Mouse (Mus musculus) frontal cortex, postnatal 36 days (tissue): ENCODE measurements around the gene Tal1.

Experiments
- DNase-seq, 2 experiments: peaks; one replicate each; pipeline ENCODE4 v3.0.0; 2022; ENCODE audit warnings: low spot score in 2 of 2

The Tal1 gene

DNA sequence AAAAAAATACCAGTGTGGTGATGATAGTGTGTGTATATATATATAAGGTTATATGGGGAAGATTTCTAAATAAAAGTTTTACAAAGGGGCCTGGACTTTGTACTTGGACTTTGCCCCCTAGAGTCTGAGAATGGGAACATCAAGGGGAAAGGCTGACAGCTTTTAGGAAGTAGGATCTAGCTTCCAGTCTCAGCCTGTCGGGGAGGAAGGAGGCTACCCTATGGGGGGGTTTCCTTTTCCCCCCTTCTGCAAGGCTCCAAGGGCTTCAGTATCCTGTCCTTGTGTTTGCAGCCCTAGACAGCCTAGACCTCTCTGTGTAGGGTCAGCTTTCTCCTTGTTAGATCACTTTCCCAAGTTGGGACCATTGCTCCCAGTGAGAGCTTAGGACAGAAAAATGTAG, 15.4 kb downstream of the Tal1 start:
- no peak for DNase-seq

DNA sequence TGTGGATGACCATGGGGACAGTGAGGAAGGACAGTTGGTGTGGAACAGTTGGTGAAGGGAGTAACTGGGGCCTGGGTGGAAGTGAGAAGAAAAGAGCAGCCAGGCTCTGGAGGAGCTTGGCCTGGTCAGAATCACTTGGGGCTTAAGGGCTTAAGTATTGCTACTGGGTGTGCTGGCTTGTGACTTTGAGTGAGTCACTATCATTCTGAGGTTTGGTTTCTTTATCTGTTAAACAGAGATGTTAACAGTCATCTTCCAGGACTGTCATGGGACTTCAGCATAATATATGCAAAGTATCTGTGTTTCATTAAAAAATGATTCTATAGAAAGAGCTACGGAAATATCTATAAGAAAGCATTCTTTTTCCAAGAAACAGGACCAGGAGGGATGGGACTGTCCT, 18.6 kb downstream of the Tal1 start:
- no peak for DNase-seq

DNA sequence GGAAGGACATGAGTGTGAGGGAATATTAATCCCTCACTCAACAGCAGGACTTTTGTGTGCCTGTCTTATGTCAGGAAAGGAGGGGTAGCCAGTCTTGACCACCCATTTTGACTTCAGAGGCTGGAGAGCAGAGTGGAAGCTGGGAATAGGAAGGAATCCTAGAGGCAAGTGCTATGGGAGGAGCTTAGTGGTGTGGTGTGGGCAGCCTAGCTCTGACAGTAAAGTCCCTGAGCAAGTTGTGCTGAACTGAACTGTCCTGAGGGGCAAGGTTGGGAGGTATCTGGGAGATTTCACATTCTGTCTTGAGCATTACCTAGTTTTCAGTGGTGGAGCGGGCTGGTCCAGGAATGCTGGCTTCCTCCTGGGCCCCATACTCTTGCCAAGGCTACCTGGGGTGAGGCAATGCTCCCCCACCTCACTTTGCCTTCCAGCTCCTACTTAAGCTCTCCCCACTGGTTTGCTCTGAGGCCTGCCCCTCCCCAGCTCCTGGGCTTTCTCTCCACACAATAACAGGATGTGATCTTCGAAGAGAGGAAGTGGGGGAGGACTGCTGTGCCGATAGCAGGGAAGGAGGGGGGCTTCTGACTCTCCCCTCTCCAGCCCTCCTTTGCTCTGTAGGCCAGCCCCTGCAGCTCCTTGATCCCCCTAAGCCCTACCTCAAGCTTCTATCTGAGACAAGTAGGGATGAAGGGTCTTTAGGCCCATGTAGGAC, 19.1 kb downstream of the Tal1 start:
- no peak for DNase-seq

DNA sequence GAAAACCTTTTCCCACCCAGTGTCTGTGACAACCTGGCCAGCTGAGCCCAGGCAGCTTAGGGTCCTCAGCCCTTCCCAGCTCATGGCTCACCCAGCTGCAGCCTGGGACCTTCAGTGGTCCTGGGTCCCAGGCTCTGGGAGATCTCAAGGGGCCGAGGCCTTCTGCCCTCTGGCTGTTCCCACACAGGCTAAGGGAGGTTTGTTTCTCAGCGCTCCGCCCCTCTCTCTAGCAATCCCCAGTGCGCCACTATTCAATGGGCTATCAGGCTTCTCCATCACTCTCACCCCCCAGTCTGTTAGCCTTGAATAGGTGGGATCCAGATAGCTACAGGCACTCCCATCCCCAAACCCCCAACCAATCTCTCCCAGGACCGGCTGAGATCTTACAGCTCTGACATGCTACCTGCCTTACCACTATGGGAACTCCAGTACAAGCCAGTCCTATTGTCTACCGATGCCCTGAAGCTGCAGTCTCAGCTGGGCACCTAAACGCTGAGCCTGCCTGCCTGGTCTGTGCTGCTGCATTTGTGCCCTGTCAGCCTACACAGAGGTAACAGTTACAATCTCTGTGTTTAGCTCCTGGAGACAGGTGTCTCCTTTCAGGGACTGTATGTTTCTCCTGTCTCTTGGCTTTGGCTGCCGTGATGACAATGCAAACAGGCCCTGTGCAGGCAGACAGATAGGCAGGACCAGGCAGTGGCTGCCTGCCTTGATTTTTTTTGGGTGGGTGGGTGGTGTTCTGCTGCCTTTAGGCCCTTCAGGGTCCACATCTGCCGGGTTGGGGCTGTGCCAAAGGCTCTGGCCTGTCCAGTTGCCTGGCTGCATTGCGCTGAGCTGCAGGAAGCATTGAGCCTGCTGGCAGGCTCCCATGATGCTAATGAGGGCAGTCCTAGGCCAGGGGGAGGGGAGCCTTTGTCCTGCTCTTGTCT, 22.9 kb downstream of the Tal1 start:
- no peak for DNase-seq

DNA sequence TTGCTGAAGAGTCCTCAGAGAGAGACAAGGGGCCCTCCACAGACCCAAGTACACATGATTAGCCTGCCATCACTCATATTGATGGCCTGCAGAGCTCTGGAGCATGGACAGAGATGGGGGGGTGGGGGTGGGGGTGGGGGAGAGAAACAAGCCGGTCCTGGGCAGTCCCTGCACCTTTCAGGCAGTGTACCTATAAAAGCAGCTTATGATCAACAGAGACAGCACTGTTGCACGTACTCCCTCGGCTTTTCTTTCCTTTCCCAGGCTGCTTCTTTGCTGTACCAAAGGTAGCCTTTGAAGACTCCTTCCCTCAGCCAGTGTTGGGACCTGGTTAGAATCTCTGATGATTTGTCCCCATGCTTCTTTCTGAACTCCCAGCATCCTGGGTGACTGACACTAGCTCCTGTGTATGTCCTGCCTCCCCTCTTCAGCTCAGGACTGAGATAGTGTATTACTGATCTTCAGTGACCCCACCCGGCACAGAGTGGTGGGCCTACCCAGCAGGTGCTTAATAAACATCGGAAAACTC, 23.7 kb downstream of the Tal1 start:
- DNase-seq: no peak

DNA sequence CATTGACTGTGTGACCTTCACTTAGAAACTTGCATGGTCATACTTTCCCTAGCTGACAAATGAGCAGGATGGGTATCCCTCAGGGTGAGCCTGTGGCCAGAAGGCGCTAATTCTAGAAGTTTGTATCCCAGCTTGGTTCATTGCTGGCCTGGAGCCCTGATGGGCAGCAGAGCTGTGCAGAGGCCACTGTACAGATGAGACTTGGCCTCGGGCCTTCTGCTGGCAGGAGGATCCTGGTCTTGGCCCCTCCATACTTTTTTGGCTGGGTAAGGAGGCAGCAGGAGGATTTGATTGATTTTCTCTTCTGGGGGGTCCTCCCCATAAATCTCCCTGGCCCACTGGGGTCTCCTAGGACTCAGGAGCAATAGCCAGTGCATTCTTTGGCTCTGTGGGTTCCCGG, 26.8 kb downstream of the Tal1 start:
- no peak for DNase-seq

DNA sequence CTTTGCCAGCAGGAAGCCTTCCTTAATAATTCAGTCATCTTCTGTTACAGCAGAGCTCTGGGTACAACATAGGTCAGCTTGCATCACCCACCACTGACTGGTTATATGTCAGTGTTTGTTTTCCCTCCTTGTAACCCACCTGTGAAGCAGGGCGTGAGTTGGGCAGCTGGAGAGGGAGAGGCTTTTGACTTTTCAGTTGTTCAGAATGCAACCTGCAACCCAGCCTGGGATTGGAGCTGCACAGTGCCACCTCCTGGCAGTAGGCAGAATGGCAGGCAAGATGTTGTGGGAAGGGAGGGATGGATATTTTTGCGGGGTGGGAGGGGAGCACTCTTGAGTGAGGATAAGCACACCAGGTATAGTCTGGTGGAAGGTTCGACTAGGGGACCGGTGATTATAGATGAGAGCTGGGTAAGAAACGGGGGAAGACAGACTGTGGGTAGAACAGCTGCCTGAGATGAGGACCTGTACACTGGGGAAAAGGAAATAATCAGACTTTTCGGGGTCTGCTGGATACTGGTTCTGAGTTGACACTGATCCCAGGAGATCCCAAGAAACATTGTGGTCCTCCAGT, 29.4 kb downstream of the Tal1 start:
- peak; percentile 37 to 48 for DNase-seq

DNA sequence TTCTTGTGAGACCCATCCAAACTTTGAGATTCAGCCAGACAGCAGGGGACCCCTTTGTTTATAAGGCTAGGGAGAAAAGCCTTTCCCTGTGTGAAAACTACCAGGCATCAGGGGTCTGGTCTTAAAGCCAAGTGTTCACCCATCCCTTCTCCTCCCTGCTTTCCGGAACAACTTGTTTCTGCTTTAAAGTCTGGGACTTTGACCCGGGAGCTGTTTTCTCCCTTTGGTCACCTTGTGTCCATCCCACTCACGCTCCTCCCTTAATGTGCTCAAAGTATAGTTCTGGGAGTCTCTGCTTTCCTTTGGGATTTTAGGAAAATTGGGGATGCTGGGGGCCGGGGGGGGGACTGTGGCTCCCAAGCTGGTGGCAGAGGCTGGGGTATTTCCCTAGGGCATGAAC, 30.0 kb downstream of the Tal1 start:
- no peak for DNase-seq

DNA sequence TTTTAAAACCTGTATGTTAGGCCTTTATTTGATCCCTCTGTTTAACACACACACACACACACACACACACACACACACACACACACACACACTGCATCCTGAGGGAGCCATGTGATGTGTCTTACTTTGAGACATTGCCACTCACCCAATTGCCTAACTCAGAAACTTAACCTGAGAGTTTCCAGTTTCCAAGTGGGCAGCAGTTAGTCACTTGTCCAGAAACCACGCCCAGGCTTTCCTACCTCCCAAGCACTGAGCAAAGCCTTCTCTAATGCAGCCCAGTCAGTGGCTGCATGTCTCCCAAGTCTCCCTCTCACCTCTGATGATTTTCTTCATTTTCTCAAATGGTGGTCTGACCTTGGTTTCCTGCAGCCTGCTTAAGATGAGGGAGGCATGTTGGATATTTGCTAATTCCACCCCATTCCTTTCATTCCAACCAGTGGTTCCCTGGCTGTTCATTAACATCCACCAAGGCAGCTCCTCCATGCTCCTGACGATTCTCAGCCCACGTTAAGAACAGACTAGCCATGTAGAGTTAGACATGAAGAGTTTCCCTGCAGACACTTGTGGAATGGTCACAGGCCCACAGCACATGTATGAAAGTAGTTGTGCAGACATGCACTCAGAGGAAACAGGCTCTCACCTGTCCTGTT, 30.7 kb downstream of the Tal1 start:
- DNase-seq: no peak

DNA sequence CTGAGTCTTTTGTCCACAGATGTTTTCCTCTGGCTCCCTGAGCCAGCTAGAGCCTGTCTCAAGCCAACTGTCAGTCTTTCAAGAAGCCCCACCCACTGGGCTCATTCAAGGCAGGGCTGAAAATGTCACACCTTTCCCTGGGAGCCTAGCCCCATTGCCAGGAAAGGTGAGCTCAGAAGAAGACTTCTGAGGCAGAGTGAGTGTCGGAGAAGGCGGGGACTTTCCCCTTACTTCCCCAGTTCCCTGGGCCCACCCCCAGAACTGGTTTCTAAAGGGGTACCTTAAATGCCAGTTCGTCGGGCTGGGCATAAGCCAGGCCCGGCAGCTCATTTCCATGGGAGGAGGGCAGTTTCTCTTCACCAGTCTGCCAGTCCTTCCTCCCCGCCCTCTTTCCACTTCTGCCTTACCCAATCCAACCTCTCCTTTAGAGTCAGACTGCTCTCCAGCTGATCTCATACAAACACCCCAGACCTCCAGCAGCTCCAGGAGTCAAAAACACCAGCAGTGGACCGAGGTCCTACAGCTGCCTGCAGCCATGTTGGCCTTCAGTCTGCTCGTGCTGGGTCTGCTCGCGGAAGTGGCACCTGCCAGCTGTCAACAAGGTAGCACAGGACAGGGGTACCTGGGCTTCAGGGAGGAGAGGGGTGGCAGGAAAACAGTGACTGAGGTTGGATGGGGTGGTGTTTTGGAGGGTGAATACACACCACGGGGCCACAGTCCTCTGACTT, 32.5 kb downstream of the Tal1 start, which contains the start of gene Pdzk1ip1:
TSS of gene Pdzk1ip1 (plus strand) at position 98 of the 728 bp plus-strand sequence.
- DNase-seq: no peak

DNA sequence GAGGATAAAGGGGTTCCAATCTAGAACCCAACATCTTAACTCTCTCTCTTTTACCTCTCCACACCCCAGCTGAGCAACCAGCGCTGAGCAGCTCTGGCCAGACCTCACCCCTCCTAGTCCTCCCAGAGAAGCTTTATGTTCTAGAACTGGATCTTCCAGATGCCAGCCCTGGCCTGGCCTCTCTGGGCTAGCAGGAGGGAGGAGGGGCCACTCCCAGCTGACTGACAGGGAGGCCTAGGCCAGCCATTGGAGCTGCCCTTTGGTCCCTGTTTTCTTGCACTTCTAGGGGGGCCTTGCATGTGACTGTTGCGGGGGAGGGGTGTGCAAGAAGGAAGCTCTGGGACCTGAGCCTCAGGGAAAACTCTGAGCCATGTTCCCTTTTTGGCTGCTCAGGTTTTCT, 34.4 kb downstream of the Tal1 start:
- no peak for DNase-seq

DNA sequence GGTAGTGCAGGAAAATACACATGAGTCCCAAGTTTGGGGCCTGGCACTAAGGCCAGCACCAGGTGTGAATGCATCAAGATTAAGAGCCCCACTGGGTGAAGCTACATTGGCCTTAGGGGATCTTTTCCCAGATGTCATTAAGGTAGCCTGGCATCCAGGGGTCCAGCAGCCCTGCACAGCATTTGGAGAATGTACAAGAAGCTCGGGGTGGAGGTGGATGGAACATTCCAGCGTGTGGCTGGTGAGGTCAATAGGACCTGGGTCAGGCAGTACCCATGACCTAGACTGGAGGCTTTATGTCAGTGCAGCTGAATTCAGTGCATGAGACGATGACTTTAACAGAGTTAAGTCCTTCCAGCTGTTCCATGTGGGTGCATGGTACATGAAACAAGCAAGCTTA, 35.6 kb downstream of the Tal1 start:
- no peak for DNase-seq

DNA sequence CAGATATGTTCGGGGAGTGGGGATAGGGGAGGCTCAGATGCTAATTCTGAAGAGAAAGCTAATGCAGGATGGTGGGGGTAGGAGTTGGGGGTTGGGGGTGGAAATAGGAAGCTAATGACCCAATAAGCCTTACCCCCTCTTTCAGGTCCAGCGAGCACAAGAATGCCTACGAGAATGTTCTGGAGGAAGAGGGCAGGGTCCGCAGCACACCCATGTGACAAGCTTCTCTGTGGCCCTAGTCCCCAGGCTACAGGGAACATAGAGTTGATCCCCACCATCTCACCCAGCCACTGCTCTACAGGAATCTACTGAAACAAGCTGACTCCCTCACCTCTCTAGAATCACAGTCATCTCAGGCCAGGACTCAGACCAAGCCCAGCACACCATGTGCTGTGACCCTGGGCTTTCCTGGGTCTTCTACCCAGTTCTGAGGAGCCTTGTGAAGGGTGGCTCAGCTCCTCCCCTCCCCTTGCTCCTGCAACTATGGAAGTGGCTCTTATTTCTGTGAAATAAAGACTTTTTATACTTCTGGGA, 37.2 kb downstream of the Tal1 start:
- no peak for DNase-seq

DNA sequence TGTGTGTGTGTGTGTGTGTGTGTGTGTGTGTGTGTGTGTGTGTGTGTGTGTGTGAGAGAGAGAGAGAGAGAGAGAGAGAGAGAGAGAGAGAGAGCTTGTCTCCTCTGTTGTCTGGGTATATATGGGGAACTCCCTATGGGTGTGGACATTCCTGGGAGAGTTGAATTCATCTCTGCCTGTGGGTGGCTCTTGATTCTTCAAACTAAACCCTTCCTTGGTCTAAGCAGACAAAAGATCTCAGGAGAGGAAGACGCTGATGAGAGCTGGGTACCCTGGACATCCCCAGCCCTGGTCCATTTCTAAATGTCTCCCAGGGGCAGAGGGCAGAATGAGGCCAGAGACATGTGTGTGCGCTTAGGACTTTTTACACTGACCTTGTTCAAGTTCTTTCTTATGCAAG, 37.8 kb downstream of the Tal1 start:
- no peak for DNase-seq

DNA sequence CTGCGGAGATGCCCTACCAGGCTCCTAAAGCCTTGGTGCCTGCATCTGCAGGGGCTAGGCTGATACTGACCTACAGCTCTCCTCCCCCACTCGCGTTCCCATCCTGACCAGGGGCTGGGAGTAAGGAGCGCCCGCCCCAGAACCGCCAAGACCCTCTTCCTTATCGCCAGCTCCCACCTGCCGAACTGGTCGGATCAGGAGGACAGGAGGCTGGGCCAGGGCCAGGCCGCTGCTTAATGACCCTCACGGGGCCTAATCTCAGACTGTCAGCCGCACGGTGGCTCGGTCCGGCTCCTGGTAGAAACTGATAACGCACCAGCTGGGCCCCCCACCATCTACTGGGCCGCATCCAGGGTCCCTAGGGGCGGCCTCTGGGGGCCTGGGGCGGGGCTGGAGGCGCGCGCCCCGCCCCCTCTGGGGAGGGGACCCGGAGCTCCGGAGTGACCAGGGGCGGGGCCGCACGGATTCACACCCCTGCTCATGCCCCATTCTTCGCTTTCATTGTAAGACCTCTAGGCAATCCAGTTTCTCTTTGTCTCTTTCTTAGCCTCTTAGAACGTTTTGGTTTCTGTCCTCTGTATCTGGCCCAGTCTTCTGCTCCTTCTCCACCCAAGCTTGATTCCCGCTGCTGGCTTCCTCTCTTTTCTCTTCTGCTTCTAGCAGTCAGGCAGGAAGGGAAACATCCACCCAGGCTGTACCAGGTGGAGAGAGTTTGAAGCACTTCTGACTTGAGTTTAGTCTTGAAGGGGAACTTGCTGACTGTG, 39.6 kb downstream of the Tal1 start:
- DNase-seq: no peak

DNA sequence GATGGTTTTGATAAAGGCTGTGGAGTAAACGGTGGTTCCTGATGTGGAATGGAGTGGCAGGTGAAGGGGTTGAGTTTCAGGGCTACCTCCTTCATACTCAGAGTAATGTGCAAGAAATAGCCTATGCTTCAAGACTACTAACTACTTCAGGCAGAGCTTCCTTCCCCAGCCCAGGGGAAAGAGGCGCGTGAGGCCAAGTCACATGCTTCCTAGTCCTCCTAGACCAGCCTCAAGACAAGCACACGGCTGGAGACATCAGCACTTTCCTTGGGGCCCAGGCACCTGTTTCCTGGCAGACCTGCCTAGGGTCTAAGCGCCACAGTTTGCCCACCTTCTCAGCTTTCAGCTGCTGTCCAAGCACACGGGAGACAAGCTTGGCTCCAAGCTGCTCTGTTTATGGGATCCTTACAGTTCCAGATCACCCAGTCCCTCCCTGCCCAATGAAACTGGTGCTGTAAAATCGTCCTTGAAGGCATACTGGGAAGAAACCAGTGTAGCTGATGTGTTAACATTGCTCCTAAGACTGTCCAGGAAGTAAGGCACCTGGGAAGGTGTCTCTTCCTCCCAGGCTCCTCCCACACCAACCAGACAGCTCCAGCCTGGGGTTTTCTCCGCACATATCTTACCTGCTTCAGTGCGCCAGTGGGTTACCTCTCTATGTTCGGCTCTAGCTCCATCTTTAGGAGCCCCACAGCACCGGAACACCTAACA, 40.4 kb downstream of the Tal1 start:
- no peak for DNase-seq

DNA sequence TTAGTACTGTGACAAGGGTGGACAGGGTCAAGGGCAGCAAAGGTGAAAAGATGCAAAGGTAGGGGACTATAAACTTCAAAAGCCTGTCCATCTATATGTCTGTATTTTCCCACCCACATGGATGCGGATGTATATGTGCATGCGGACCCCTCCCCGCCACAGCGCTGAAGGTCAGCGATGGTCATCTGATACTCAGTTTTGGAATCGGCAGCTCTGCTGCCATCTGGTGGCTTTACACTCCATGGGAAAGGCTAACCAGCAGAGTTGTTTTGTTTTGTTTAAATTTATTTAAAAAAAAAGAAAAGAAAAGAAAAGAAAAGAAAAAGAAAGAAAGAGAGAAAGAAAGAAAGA, 40.9 kb downstream of the Tal1 start:
- peak in 1 of 2 experiments; percentile 21 for DNase-seq

DNA sequence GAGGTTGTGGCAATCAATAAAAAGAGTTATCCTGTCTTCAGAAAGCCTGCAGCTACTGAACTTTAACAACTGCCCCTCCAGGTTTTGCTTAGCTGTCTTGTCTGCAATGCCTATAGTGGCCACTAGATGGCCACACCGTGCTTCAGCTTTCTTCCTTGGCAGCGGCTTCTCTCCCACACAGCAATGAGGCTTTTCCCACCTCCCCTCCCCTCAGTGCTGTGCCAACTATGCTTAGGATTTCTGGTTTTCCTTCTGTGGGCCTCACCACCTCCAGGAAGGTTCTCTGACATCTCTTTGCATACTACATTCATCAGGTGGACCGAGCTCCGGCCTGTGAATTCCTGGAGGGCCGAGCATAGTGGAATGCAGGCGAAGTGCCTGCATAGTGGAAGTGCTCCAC, 45.5 kb downstream of the Tal1 start:
- DNase-seq: peak; percentile 64 to 80

DNA sequence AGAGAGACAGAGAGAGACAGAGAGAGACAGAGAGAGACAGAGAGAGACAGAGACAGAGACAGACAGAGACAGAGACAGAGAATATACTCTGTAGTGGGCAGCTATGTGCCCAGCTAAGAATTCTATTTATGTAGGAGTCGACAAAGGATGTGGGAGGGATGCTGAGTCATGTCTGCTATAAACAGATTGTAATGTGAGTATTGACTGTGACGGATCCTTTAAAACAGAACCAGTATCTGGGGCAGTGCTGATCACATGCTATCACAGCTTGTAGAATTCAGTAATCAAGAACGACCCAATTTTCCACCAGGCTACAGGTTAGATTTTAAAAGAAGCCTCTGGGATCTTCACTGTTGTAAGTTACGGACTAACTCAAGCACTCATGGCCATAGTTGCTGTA, 47.3 kb downstream of the Tal1 start:
- DNase-seq: peak in 1 of 2 experiments; percentile 46

DNA sequence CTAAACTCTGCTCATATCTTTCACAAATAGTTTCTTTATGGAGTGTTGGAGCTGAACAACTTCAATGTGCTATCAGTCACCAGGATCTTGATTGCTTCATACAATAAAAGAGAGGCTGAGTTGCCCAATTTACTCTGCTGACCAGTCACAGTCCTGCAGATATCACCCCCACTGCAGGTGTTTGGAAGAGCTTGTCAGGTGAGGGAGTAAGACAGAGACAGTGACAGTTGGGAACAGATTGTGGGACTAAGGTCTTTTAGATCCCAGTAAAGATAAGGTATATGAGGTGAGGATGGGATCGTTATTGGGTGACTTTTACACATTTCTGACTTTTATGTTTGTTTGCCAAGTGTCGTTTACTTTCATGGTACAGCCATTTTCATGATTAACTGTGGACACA, 54.9 kb downstream of the Tal1 start:
- no peak for DNase-seq
